Mouse (Mus musculus) liver, embryonic 16.5 days (tissue): ENCODE results near the gene B230307C23Rik. TPM values are rescaled to one million over a fixed set of nuclear protein-coding genes. Genes with fewer than 3 reads are reported as not detected.
A peak's percentile ranks its signal among the peaks of the same experiment; 100 is the strongest.

Source experiments
- ATAC-seq: fragments of 200-750 bp; cut with Nextera tagmentation; 2 replicates; pipeline ENCODE4 v1.8.0; 2017; ENCODE audit warnings: low read depth, mild to moderate bottlenecking, moderate number of reproducible peaks, moderate library complexity
- H3K27ac ChIP-seq: fragments of 300-500 bp; sonication (generic); 2 replicates; pipeline ENCODE4 v1.5.1; 2014; ENCODE audit warnings: mild to moderate bottlenecking, low read length
- H3K27me3 ChIP-seq: fragments of 300-500 bp; sonication (generic); 2 replicates; pipeline ENCODE4 v1.6.1; 2014; ENCODE audit warnings: low read depth, low read length, mixed read lengths; ENCODE audit not compliant: control insufficient read depth, insufficient read depth
- H3K36me3 ChIP-seq: fragments of 300-500 bp; sonication (generic); 2 replicates; pipeline ENCODE4 v1.6.1; 2014; ENCODE audit warnings: mild to moderate bottlenecking; ENCODE audit not compliant: control insufficient read depth, insufficient read depth
- H3K4me1 ChIP-seq: fragments of 300-500 bp; sonication (generic); 2 replicates; pipeline ENCODE4 v1.6.1; 2014; ENCODE audit warnings: low read depth, low read length, mixed read lengths; ENCODE audit not compliant: control insufficient read depth
- H3K4me2 ChIP-seq: fragments of 300-500 bp; sonication (generic); 2 replicates; pipeline ENCODE4 v1.6.1; 2014; ENCODE audit warnings: low read depth, low read length, mixed read lengths
- H3K4me3 ChIP-seq: fragments of 300-500 bp; sonication (generic); 2 replicates; pipeline ENCODE4 v1.5.1; 2014; ENCODE audit warnings: low read depth, mild to moderate bottlenecking, low read length
- H3K9ac ChIP-seq: fragments of 300-500 bp; sonication (generic); 2 replicates; pipeline ENCODE4 v1.6.1; 2014; ENCODE audit warnings: low read depth, low read length
- H3K9me3 ChIP-seq: fragments of 300-500 bp; sonication (generic); replicated peaks from 2 replicates; pipeline ENCODE4 v1.6.1; 2016; ENCODE audit warnings: low read length; ENCODE audit not compliant: control insufficient read depth
- WGBS: fragments of 180-500 bp; shearing (Covaris S2); extraction: QIAGEN DNeasy Blood & Tissue Kit; methylation state at CpG from one replicate; pipeline ENCODE4 v1.1.7; 2014; ENCODE audit not compliant: insufficient replicate concordance; 5-methylcytosine and 5-hydroxymethylcytosine counted together
- polyA plus RNA-seq: library from polyadenylated mRNA; unstranded; fragments of >200 nt; fragmentation: Nextera tagmentation; extraction: Ambion mirVana; gene quantifications from 2 replicates; pipeline ENCODE4 v1.2.1, GENCODE M21; 2015

Gene B230307C23Rik
- 8.7 and 10.0 TPM in 2 replicates for polyA plus RNA-seq

DNA sequence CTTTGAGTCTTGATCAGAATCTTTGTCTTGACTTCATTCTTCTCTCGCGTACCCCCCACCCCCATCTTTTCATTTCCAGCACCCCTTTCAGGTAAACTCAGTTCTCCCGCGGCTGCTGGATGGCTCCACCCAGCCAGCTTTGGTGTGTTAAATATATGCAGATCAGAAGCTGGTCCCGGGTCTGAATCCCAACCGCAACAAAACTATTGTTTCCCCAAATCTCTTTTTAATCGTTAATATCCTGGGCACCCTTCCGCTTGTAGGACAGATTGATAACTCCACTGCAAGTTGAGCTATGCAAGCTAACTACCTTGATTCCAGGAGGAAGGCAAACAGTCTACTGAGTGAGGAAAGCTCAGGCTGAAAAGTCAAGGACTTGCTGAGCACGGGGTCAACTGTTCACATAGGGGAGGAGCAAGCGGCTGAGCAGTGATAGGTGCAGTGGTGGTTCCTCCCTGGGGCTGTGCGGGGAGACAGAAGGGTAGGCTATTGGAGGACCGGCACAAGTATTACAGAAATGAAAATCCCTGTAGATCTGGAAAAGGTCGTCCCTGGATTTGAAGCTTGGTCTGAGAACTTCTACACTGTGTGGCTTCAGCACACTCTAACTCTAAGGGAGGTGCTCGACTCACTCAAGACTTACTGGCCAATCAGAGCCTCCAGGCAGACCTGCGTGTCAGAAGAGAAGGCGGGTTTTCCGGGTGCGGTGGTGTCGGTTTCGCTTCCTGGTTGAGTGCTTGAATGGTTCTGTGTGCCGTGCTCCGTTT lies at the start of gene B230307C23Rik:
B230307C23Rik (plus strand) TSS at position 700 of the 767 bp plus-strand sequence.
- Histone ChIP-seq H3K4me1 (peaks cover 15% of the 10 kb centered on the region), H3K27ac (peak within 1 kb of the TSS; percentile 88), H3K4me2 (peak within 1 kb of the TSS; percentile 92), H3K27me3 (no peaks in the 10 kb centered on the region), H3K9ac (peak within 1 kb of the TSS; percentile 72), H3K4me3 (peak within 1 kb of the TSS; percentile 70), H3K36me3 (no peaks in the 10 kb centered on the region), H3K9me3 (no peaks in the 10 kb centered on the region)
- ATAC-seq = peak; percentile 95
- 1% methylated on average over 22 of the region's 22 CpGs for WGBS

DNA sequence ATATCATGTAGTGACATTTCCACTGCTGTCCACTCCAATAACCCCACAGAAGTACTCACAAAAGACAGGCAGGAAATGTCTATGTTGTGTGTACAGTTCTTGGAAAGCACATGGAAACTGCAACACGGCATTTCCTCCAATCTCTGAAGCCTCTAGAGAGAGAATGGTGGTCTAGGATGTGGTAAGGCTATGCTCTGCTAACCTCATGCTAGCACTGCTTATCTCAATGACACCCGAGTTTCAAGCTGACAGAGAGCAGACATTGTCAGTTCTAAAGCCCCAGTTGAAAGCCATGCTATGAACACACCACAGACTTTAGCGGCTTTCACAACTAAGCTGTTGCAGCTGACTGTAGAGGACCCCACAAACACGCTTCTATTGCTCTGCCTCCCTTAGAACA lies 48.3 kb upstream of the B230307C23Rik start:
- Histone ChIP-seq H3K4me1 (peaks cover 16% of the 10 kb centered on the region), H3K9ac (no peak overlapping the region), H3K27ac (no peak overlapping the region), H3K4me2 (no peak overlapping the region), H3K4me3 (no peak overlapping the region), H3K27me3 (no peaks in the 10 kb centered on the region), H3K36me3 (peaks cover 15% of the 10 kb centered on the region), H3K9me3 (no peaks in the 10 kb centered on the region)
- WGBS = 38% methylated on average over 4 of the region's 4 CpGs
- no peak for ATAC-seq

DNA sequence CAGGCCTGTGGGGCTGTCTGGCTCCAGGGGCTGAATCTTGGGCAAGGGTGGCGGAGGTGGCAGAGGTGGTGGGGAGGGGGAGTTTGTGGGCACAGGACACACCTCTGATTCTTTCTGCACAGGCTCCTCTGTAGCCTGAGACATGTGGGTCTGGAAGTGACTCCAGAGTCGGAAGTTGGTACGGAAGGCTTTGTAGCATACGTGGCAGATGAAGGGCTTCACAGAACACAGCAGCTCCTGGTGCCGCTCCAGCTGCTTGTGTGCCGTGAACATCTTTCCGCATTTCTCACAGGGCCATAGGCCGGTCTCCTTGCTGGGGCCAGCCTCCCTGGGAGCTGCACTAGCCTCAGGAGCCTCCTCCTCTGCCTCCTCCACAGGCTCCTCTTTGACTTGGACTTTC lies 47.1 kb upstream of the B230307C23Rik start:
- H3K36me3 ChIP-seq = peaks cover 15% of the 10 kb centered on the region

DNA sequence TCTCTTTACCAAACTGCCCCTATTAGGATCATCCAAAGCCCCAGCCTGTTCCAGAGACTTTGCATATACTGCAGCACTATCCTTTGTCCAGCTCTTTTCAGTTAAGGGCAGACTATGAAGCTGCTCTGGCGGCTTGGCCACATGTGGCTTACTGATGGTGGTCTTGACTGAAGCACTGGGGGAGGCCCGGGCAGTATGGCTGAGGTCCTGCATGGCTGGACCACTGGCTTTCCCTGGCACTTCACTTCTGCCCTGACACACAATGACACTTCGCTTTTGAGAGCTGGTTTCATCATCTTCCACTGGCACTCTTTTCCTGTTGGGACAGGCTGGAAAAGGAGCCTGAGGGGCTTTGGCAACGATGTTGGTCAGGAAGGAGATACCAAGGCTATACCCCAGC lies 44.7 kb upstream of the B230307C23Rik start:
- Histone ChIP-seq H3K9me3 (no peaks in the 10 kb centered on the region), H3K4me3 (no peak overlapping the region), H3K9ac (peak overlapping the region; percentile 33), H3K27me3 (no peaks in the 10 kb centered on the region), H3K4me2 (no peak overlapping the region), H3K4me1 (peaks cover 23% of the 10 kb centered on the region), H3K36me3 (peaks cover 15% of the 10 kb centered on the region), H3K27ac (peak overlapping the region; percentile 65)
- ATAC-seq = no peak
- 77% methylated on average over 4 of the region's 4 CpGs for WGBS

More for the DNA sequence above, 47.1 kb upstream of the B230307C23Rik start:
- H3K4me1 ChIP-seq = peaks cover 22% of the 10 kb centered on the region
- no peaks in the 10 kb centered on the region for H3K9me3 ChIP-seq
- 87% methylated on average over 8 of the region's 8 CpGs for WGBS
- H3K4me2 ChIP-seq = no peak overlapping the region
- ATAC-seq = no peak
- no peak overlapping the region for H3K4me3 ChIP-seq
- no peaks in the 10 kb centered on the region for H3K27me3 ChIP-seq
- no peak overlapping the region for H3K9ac ChIP-seq
- H3K27ac ChIP-seq = no peak overlapping the region

DNA sequence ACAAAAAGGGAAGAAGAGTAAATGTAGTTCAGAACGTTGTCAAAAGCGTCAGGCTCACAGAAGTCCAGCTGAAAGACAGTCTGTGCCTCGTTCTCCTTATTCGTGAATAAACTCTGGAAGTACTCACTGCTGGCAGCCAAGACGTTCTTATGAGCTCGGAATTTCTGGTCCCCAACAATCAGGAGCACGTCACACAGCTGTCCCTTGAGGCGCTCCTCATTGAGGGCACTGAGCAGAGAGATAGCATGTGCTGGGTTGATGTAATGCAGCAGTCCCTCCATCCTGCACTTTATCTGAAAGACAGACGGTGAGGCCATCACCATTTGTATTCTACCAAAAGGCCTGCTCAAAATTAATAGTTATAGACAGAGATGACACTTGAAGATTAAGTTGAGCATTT lies 44.3 kb upstream of the B230307C23Rik start:
- H3K9me3 ChIP-seq = no peaks in the 10 kb centered on the region
- 37% methylated on average over 9 of the region's 9 CpGs for whole genome bisulfite sequencing
- ATAC-seq = peak; percentile 90
- H3K36me3 ChIP-seq = peaks cover 15% of the 10 kb centered on the region
- no peaks in the 10 kb centered on the region for H3K27me3 ChIP-seq
- peak overlapping the region; percentile 33 for H3K9ac ChIP-seq
- H3K27ac ChIP-seq = peak overlapping the region; percentile 71
- peaks cover 27% of the 10 kb centered on the region for H3K4me1 ChIP-seq
- H3K4me2 ChIP-seq = no peak overlapping the region
- H3K4me3 ChIP-seq = no peak overlapping the region

DNA sequence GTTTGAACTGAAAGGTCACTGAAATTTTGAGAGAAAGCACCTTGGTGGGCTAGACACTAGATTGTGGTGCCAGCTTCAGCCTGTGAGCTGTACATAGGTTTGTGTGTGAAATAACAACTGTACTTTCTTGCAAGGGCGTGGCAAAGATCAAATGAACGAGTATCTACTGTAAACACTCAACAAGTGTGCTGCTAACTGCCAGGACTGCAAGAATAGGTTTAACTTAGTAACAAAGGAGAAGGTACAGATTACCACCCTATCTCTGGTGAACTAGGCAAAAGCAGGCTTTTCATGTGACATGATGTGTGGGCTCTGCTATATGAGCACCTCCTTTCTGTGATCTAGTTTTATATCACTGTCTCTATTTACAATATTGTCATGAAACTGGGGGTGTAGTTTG lies 43.8 kb upstream of the B230307C23Rik start:
- Histone ChIP-seq H3K27ac (peak overlapping the region; percentile 71), H3K9me3 (no peaks in the 10 kb centered on the region), H3K4me1 (peaks cover 31% of the 10 kb centered on the region), H3K4me3 (no peak overlapping the region), H3K36me3 (peaks cover 15% of the 10 kb centered on the region), H3K9ac (no peak overlapping the region; the same call in 1 of the 2 replicates), H3K4me2 (0 out of 2 replicates have a peak overlapping the region, but pooled peaks have one; percentile 25), H3K27me3 (no peaks in the 10 kb centered on the region)
- WGBS = 32% methylated on average over 2 of the region's 2 CpGs
- peak; percentile 77 for ATAC-seq

DNA sequence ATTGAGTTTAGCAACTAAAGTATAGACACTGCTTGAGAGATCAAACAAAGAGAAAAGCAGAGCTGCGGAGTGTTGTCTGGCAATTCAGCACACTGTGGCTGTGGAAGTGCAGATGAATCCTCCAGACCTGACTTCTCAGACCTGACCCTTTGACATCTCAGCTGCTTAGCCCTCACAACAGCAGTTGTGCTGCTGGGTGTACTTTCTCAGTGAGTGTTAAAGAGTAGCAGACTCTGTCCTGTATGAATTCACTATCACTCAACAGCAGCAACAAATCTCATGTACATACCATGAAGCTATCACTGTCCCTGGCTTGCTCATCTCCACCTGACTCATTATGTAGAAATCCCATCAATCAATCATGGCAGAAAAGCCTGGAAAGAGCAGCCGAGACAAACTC lies 41.1 kb upstream of the B230307C23Rik start:
- WGBS = 83% methylated on average over 2 of the region's 2 CpGs
- no peaks in the 10 kb centered on the region for H3K9me3 ChIP-seq
- H3K4me2 ChIP-seq = no peak overlapping the region
- no peak overlapping the region for H3K9ac ChIP-seq
- H3K27ac ChIP-seq = no peak overlapping the region
- no peak overlapping the region for H3K4me3 ChIP-seq
- ATAC-seq = no peak
- no peaks in the 10 kb centered on the region for H3K27me3 ChIP-seq
- H3K36me3 ChIP-seq = peaks cover 2% of the 10 kb centered on the region; the same call in 1 of the 2 replicates
- H3K4me1 ChIP-seq = peaks cover 48% of the 10 kb centered on the region

DNA sequence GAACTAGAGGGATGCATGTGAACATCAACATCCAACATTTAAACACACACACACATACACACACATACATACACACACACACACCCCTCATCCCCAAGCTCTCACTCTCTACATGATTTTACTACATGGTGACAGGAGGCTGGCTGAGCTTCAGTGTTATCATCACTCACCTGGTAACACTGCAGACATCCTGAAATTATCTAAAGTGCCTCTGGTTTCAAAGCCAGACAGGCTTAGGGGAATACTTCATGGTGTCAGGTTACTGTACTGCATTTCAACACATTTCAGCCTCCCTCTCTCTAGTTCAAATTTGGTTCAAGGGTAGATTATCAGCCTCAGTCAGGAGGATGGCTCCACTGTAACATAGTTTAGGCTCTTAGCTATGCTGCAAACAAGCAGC lies 39.5 kb upstream of the B230307C23Rik start:
- no peak overlapping the region for H3K9ac ChIP-seq
- no peaks in the 10 kb centered on the region for H3K36me3 ChIP-seq
- H3K27me3 ChIP-seq = no peaks in the 10 kb centered on the region
- no peak for ATAC-seq
- H3K4me1 ChIP-seq = peaks cover 44% of the 10 kb centered on the region
- peak overlapping the region; percentile 8; the same call in 1 of the 2 replicates for H3K27ac ChIP-seq
- H3K4me3 ChIP-seq = no peak overlapping the region
- no peaks in the 10 kb centered on the region for H3K9me3 ChIP-seq
- H3K4me2 ChIP-seq = no peak overlapping the region

DNA sequence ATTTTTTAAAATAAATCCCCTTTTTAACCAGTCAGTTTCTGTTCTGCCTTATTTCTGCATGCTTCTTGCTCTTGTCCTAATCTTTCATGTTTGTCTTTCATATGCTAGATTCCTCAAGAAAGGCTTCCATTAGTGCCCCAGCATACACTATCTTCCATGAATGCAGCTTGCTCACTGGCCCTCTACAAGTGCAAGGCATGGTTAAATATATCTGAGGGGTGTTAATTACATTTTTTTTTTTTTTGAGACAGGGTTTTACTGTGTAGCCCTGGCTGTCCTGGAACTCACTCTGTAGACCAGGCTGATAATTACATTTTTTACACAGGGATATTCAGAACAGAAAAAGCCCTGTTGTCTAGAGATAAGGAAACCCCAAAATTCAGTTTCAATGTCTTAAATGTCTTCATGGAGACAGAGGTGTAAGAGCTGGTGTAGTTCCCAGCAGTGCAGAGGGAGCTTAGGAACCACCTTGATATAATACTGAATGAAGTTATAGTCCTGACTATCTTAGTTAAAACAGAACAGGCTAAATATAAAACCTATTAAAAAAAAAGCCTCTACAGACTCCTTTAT lies 38.6 kb upstream of the B230307C23Rik start:
- Histone ChIP-seq H3K4me1 (peaks cover 40% of the 10 kb centered on the region), H3K4me3 (no peak overlapping the region), H3K27ac (0 out of 2 replicates have a peak overlapping the region, but pooled peaks have one; percentile 21), H3K4me2 (no peak overlapping the region), H3K27me3 (no peaks in the 10 kb centered on the region), H3K36me3 (no peaks in the 10 kb centered on the region), H3K9me3 (no peaks in the 10 kb centered on the region), H3K9ac (no peak overlapping the region)
- ATAC-seq = no peak
